Mouse (Mus musculus) cerebral cortex, adult 2 months (tissue): ENCODE measurements around the gene Slc12a8.

Experiments used
- WGBS: fragments of 180-500 bp; shearing (Covaris S2); methylation state at CpG from one replicate; pipeline ENCODE4 v1.1.7; 2018; 5-methylcytosine and 5-hydroxymethylcytosine counted together

Slc12a8 gene

DNA sequence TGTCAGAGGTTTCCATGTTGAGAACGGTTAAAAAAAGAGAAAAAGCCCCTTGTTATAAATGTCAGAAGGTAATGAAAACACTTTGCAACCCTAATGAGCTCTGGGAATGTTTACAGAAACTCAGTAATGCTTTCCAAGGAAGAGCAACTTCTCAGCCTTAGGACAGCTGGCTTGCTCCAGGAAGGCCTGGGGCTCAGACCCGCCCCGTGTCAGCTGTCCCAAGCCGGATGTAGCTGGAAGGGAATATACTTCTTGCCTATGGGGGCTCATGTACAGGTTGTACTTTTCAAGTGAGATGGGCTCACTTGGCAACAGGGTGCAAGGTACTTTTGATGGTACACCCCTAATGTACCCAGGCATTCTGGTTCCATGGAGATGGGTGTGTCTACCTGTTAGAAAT is 28.4 kb downstream of the Slc12a8 start:
- 87% methylated on average over 4 of the region's 4 CpGs for WGBS

DNA sequence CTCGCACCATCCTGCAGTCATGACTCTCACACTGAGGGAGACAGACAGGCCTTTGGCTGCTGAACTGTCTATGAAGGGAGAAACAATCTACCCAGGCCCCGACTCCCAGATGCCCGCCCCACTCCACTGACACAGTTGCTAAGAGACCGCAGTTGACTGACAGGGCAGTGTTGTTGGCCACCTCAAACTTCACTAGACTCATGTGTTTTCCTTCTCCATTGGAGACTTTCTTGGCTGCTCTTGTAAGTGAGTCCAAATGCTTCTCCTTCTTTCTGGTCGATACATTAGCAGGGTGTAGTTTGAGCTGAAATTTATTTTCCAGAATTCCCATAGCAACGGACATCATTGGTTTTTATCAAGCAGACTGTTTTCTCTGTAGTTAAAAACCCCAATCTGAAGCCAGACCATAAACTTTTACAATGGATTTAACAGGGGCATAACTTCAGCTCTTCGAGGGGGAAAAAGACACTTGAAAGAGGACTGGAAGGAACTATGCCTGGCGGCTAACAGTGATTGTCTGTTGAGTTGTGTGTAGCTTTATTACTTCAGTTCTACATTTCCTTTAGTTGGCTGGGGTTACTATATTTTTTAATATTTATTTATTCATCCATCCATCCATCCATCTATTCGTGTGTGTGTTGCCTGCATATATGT is 36.7 kb downstream of the Slc12a8 start:
- WGBS: 72% methylated on average over 9 of the region's 9 CpGs

DNA sequence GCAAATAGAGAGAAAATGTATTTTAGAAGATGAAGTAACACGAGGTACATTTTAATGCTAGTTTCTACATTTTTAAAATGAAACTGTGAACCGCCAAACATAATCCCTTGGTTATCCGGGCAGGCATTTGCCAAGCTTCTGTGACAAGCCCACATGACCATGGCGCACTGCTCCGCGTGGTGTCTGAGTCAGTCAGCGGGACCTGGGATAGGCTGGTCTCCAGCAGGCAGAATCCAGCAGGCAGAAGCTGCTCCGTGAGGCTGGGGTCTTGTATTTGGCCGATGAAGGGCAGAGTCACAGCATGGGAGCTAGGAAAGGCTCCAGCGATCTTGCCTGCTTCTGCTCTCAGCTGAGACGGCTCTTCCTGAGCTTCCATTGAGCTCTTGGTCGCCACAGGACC is 41.0 kb downstream of the Slc12a8 start:
- 81% methylated on average over 12 of the region's 12 CpGs for WGBS

DNA sequence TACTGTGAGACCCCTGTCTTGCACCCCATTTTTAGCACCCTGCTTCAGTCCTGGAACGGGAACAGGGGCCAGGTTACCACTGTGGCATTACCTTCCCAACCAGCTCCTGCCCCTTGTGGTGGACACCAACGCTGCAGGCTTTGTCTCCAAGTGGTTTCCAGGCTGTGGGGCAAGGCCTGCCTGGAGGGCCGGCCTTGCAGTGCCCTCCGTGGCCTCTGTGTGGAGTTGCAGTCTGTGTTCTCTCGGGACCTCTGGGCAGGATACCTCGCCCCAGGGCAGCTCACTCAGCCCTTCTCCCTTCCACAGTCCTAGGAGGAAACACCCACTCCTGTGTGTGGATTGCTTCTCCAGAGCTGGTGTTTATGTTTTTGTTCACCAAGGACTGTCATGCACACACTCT is 43.2 kb downstream of the Slc12a8 start:
- 32% methylated on average over 6 of the region's 6 CpGs for WGBS

DNA sequence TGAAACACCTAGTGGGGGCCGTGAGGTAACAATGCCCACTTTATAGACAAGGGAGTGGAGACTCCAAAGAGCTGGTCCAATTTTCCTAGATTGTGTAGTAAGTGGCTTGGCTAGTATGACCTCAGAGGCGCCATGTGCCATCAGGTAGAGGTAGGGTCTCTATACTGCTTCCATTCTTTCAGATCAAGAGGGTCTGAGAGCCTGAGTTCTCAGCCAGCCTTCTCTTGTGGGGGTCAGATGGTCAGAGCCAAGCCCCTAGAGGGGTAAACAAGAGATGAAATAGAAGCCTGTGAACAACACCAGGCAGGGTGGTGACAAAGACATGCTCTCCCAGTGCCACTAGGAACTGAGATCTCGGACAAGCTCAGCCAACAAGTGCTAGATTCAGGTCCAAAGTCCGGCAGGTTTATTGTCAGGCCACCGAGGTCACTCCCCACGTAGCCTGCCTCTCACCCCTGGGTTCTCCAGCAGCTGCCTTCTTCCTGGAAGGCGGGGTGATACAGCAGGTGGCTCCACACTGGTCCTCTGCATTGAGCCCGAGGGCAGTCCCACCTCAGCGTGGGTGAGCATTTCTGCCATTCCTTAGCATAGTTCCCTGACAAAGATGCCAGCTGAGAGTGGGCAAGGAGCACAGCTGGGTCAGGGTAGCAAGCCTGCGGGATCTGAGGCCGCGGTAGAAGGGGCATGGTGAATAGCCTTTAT is 44.3 kb downstream of the Slc12a8 start:
- WGBS: 81% methylated on average over 12 of the region's 12 CpGs

DNA sequence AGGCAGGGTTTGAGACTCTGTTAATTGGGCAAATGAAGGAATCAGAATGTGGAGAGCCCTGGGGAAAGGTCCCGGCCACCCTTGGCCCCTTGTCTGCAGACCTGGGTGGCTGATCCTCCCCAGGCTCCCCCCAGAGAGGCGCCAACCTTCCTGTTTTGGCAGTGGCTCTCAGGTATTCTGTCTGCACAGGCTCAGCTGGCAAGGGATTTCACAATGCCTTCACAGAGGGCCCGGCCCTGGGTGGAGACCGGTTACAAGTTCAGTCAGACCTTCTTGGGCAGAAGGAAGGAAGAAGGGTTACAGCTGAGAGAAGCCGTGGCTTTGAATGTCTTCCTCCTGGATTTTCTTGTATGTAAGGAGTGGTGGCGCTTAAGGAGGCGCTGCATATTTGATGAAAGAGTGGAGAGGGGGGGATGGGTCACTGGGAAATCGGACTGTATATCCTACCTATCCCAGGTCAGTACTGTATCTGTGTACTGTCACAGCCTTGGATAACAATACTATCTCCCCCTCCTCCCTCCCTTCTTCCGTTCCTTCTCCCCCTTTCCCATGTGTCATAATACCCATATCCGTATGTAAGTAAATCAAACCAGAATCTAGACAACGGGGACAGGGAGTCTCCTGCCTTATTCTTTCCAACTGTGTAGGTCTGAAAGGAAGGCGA is 45.9 kb downstream of the Slc12a8 start:
- 68% methylated on average over 12 of the region's 12 CpGs for WGBS

DNA sequence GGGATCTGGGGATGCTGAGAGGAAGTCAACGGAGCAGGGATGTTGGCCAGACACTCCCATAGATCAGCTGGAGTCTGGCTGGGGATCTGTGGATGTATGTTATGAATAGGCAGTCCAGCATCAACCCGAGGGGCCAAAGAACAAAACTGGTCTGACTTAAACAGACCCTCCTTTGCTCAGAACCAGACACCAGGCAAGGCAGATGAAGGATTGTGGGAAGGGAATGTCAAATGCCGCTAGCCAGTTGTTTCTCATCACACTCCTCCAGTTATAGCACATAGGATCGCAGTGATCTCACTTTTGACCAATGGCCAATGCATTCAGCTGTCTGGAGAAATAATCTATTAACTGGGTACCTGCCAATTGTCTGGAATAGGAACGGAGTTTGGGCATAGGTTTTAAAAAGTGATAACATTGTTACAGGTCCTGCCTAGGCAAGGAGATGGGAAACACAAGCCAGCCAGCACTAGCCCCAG is 46.4 kb downstream of the Slc12a8 start:
- WGBS: 78% methylated on average over 5 of the region's 5 CpGs

DNA sequence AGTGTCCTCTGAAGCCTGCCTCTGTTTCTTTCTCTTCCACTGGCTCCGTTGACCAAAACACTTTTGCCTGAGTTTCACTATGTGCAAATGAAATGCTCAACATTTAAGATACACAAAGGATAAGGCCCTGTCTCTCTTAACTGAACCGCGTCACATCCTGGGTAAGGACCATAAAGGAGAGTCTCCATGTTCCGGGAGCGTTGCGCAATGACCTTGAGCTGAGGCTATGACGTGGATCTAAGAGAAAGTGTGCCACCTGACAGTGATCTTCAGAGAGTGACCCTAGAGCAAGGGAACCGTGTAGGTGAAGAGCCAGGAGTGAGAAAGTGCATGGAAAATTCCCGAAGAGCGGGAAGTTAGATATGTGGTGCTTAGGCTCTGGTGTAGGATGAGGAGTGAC is 49.3 kb downstream of the Slc12a8 start:
- 96% methylated on average over 10 of the region's 10 CpGs for WGBS

DNA sequence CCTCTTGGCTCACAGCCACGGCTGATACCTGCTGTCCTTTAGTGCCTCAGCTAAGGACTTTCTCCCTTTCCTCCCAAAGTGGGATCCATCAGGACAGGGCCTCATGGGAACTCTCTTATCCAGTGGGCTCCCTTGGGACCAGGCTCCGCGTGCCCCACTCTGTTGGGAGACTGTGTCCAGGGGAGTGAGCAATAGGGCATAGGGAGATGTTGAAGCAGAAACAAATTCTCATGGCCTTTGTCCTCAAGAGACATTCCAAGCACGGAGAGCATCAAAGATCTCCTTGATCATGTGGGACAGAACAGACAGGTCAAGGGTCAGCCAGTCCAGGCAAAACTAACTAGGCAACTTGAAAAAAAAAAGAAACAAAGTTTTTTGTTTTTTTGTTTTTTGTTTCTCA is 50.6 kb downstream of the Slc12a8 start:
- WGBS: 85% methylated on average over 4 of the region's 4 CpGs

DNA sequence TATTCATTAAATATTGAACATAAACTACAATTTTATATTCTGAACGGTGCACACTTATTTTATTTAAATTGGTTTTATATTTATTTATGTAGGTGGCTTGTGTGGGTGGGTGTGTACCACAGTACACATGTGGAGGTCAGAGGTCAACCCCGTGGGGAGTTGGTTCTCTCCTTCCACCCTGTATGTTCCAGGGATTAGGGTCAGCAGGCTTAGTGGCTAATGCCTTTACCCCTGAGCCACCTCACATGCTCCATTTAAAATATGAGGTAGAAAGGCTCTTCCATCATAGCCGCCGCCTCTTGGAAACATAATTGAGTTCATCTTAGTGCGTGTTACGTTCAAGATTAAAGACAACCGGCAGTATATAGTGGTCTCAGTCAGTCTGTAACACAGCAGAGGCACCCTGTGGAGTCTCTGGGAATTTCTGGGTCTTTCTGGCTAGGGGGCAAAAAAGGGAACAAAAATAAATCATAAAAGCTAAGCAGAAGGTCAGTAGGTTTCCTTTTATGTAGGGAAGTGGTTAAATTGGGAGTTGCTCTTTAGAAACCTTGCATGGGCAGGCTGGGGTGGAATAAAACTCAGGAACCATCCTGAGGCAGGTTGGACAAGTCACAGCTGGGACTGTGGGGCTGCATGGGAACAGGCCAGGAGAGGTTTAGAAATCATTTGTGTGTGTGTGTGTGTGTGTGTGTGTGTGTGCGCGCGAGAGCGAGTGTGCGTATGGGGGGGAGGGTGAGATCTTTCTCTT is 51.3 kb downstream of the Slc12a8 start:
- 83% methylated on average over 12 of the region's 12 CpGs for WGBS

DNA sequence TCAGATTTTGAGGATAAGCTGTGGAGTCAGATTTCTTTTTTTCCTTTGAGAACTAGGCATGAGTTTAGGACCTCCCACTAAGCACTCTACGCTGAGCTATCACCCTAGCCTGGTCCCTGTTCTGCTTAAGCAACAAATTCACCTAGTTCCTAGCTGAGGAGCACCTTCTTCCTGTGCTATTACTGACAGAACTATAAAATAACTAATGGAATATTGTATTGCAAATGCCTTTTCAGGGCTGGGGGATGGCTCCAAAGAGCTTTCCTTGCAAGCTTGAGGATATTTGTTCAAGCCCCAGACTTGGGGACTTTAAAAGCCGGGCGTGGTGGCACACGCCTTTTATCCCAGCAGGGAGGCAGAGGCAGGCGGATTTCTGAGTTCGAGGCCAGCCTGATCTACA is 55.5 kb downstream of the Slc12a8 start:
- WGBS: 94% methylated on average over 6 of the region's 6 CpGs

DNA sequence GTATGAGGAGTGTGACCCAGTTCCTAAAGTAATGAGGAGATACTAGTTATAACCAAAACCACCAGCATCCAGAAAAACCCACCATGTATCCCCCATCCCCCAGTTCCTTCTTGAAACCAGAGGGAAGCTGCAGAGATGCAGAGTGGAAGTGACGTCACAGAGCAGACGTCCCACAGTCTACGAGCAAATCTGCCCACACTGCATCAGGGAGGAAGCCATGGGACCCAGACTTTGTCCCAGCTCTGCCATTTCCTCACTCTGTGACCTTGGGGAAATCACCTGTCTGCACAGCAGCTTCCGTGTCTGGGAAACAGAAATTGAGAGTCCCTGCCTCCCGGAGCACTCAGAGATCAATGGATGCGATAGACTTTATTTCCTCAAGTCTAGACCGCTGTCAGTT is 56.6 kb downstream of the Slc12a8 start:
- WGBS: 77% methylated on average over 7 of the region's 7 CpGs

DNA sequence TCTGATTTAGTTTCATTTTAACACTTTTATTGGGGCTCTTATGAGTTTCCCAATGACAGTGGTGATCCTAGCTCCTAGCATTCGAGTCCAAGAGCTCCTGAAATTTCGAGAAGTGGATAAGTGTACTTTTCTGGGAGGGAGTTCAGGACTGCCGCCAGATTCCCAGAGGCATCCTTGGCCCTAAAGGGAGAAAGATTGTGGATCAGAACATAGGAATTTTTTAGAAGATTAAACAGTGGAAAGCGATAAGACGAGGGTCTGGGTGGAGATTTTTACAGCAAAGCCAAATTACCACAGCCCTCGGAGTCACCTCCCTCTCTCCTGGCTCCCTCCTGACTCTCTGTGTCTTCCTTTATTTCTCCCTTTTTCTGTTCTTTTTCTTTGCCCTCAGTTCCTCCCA is 58.6 kb downstream of the Slc12a8 start:
- WGBS: 87% methylated on average over 6 of the region's 6 CpGs

DNA sequence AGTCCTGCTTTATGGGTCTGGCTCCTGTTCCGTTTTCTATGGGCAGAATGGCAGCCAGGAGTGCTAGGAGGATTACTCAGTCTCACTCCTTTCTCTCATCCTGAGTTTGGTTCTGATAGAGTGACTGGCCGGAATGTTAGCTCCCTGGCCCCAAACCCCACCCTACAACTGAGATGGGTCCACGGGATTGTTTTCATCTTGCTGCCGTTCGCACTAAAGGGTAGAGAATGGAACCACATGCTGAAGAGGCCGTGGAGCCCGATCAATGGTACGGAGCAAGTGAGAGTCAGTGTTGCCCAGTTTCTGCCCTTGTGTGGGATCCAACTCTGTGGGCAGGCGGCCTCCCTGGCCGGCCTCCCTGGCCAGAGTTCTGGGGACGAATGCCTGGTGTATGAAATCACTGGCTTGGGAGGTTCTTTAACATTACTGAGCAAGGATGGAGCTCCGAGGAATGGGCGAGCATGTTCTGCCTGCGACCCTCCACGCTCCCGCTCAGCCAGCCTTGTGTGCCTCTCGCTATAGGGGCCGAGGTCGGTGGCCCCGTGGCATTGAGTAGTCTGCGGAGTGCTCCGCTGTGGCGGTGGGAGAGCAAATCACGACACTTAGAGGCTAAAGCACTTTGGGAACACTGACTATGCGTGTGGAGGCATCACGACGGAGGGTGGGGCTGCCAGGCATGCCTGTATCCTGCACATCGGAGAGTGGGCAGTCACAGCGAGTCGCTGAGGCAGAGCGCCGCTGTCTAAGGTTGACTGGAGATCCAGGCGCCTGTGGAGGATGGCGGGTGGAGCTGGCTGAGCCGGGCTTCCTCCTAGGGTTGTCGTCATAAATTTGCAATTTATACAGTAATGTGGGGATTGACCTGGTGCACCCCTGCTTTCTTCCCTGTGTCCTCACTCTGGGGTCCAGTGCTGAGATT is 59.4 kb downstream of the Slc12a8 start:
- WGBS: 79% methylated on average over 36 of the region's 36 CpGs

DNA sequence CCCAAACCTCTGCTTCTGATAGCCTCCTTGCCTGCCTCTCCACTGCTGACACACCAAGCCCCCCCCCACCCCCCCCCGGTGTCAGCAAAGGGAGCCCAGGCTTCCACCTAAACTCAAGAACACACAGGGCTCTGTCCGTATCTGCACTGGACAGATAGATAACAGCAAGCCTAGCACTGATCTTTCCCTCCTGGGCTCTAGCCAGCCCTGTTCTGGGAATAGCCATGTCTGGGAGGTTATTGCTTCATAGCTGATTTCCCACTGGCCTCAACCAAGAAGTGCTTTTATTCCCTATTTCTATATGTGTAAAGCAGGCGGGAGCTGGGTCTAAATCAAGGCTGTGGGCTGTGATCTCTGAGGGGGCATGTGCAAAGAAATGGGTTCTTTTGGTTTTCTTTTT is 61.3 kb downstream of the Slc12a8 start:
- WGBS: 83% methylated on average over 3 of the region's 3 CpGs

DNA sequence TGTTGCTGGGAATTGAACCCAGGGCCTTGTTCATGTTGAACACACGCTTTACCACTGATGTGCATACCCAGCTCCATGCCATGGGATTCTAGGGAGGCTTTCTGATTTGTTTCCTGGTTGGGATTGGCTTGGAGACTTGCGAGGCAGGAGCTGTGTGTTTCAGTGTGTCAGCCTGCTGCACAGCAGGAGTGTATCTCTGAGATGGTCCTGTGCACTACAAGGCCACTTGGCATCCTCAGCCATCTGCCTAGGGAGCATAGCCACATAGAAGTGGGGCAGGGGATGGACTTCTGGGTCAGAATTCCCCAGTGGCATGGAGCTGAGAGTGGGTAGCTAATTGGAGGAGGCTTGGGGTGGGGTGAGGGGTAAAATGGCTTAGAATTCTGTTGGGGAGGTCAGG is 63.2 kb downstream of the Slc12a8 start:
- 90% methylated on average over 2 of the region's 2 CpGs for WGBS

DNA sequence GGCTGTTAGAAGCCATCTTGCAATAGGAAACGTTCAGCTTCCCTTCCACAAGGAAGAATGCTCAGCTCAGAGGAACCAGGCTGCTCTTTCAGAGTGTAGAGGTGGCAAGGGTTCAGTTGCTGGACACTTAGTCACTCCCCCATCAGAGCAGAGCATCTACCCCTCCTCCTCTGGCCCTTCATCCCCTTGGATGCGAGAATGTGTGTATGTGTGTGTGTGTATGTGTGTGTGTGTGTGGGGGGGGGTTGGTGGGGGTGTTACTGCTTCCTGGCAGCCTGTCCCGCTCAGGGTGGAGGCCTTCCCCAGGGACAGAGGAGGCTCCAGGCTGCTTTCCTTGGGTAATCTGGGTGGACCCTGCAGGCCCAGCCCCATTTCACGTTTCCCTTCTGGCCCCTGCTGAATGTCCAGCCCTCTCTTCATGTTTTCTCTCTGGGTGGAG is 64.6 kb downstream of the Slc12a8 start:
- WGBS: 77% methylated on average over 4 of the region's 4 CpGs

DNA sequence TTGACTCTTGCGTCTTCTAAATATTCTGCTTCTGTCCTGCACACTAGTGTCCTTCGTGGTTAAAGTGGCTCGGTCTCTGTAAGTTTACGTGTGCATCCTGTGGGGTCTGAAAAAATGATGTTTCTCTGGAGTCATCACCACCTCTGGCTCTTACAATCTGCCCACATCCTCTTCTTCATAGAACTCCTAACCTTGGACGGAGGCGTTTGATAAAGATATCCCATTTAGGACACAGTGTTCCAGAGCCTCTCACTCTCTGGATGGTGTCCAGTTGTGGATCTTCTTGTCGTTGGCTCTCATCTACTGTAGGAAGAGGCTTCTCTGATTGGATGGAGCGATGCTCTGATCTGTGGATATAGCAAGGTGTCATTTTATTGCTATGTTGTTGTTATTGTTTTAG is 65.4 kb downstream of the Slc12a8 start:
- 79% methylated on average over 8 of the region's 8 CpGs for WGBS

DNA sequence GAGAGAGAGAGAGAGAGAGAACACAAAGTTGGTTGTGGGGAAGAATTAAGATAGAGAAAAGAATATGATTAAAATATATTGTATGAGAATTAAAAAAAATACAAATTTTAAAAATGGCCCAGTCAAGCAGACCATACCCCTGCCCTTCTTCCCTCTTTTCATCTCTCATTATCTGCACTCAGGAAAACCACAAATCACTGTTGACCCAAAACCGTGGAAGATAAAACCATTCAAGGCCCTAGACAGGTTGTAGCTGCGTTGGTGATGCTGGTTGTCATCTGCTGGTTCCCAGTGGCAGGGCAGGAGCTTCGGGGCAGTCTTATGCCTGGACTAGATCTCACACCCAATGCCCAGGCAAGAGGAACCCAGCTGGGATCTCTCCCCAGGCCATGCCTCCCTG is 66.2 kb downstream of the Slc12a8 start:
- WGBS: 81% methylated on average over 3 of the region's 3 CpGs

DNA sequence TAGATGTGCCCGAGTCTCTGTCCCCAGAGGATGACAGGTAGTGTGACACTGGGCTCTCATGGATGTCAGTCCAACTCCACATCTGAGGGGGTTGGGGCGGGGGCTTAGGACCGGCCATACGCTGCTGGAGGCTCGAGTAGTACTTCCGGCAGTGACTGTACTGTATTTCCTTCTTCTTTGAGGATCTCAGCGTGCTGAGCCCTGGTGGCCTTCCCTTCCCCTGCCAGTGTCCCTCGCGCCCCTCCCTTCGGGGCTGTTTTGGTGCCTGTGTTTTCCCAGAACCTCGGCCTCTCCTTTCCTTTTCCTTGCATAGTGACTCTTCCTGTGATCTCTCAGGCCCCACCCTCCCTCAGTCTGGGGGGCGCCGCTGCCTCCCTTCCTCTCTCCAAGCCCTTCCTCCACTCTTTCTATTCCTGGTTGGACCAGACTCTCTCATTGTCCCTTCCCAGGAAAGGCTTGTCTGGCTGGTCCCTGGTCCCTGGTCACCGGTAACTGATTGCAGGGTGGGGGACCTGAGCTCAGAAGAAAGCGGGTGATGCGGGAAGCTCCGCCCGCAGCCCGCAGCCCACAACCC is 66.8 kb downstream of the Slc12a8 start:
- 33% methylated on average over 19 of the region's 19 CpGs for WGBS
